Mouse (Mus musculus) embryo, embryonic 11.5 days (tissue): ENCODE measurements around the gene Olfr374.

ENCODE experiments used
- DNase-seq: peaks from one replicate; pipeline ENCODE4 v3.0.0-alpha.2; 2012; ENCODE audit warnings: low read depth, low spot score

The Olfr374 gene

DNA sequence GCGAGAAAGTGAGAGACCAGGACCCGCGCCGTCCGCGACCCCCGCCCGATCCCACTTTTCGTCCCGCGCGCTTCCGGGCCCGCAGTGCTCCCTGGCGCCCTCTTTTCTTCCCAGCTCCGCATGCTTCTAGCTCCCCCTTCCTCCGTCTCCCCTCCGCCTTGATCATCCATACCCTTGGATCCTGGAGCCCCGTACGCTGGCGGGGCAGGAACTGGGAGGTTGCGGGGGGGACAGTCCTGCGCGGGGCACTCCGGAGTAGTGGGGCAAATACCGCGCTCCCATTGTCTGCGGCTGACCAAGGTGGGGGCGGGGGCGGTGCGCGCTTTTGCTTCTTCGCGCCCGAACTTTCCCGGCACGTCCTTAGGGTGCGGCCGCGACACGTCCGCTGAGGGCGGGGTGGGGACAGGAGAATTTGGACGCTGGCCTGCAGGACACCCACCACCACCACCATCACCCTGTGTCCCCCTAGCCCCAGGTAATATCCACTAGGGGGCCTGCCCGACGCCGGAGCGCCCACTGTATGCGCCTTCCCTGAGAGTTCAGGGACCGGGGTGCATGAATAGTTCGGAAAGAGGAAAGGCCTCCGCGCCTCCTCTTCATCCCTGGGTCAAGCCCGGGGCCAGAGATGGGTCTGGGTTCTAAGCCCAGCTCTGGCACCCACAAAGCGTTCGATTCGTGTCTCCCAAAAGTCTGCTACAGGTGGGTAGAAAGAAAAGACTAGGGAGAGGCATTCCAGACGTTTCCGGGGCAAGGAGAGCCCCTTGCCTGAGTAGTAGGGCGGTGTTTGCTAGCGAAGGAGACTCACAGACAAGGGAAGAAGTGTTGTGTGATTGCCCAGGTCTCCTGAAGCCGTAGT is 28.8 kb downstream of the Olfr374 start:
- no peak for DNase-seq

DNA sequence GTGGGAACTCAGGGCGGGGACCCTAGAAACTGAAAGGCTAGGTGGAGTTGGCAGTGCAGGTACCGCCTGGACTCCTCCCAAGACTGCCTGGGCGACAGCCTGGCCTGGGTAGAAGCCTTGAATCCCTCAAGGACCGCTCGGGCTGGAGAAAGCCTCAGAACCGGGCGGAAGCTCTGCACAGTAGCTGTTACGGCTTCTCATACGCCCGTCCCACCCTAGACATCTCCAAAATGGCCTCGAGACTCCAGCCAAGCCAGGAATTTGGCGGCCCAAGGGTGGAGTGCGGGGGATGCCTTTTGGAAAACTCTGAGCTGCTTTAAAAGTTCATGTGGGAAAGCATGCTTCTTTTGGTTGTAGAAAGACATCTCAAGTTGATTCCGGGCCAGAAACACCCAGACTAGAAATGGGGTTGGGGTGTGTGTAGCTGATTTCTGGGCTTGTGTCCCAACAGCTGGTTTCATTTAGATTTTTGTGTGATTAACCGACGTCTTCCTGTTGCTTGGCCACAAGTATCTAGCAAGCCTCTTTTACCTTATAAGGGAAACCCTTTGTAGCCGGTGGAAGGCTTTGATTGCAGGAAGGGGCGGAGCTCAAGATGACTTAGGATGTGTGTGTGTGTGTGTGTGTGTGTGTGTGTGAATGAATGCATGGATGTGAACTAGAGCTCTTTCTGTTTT is 29.6 kb downstream of the Olfr374 start:
- DNase-seq = no peak

DNA sequence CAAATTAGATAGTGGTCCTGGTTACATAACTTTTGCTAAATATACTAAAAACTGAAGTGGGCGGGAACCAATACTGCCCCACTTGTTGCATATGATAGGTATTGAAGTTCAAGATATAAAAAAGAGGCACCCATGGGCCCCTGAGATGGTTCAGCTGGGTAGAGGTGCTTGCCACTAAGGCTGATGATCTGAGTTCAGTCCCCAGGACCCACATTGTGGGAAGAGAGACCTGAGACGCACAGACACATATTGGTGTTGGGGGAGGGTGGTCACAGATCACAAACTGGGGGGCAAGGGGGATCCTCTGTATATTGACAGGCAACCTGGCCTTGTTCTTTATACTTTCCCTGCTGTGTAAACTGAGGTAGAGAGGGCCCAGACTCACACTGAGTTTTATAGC is 30.6 kb downstream of the Olfr374 start:
- DNase-seq = no peak

DNA sequence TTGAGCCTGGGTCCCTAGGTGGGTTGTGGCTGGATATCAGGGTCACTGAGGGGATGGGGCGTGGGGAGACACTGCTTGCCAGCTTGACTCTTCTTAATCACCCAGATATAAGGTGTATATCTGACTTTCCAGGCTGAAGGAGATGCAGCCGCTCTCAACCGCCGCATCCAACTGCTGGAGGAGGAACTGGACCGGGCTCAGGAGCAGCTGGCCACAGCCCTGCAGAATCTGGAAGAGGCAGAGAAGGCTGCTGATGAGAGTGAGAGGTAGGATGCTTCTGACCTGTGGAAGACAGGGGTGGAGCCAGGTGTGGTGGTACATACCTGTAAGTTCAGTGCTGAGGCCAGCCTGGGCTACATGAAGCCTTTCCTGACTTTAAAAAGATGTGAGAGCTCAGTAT is 31.6 kb downstream of the Olfr374 start:
- DNase-seq = no peak

DNA sequence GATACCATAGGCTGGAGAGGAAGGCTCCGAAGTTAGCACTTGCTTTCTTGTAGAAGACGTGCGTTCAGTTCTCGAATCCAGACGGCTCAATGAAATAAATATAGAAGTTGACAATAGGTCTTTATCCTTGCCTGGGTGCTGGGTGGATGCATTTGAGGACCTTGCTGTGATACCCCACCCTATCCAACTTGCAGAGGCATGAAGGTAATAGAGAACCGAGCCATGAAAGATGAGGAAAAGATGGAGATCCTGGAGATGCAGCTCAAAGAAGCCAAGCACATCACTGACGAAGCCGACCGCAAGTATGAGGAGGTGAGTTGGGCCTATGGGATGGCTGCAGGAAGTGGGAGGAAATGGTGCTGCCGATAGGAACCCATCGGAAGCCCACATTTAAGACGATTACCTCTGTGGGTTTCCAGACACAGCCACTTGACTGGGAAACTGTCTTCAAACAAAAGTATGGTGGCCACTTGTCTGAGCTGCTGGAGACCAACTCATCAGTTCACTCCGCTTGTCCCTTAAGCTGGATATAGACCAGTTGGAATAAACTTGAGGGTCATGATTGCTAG is 36.5 kb downstream of the Olfr374 start:
- DNase-seq = no peak

DNA sequence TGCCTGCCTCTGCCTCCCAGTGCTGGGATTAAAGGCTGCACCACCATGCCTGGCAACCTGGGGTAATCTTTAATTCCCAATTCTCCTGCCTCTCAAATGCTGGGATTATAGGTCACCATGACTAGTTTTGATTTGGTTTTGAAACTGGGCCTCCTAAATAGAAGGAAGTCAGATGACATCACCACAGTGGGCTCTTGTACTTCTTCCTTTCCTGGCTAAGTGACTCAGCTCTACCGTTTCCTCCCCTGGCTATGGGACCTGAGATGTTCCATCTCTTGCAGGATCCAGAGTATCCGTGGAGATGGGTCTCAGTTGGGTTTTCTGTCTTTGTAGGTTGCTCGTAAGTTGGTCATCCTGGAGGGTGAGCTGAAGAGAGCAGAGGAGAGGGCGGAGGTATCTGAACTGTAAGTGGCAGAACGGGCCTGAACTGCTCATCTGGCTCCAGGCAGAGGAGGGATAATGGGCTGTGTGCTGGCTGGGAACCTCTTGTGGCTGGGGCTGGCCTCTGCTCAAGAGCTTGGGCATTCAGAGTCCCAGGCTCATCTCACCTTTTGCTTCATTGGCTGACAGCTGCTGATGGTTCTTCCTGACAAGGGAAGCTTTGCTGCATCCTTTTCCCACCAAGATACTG is 37.6 kb downstream of the Olfr374 start:
- DNase-seq = no peak

DNA sequence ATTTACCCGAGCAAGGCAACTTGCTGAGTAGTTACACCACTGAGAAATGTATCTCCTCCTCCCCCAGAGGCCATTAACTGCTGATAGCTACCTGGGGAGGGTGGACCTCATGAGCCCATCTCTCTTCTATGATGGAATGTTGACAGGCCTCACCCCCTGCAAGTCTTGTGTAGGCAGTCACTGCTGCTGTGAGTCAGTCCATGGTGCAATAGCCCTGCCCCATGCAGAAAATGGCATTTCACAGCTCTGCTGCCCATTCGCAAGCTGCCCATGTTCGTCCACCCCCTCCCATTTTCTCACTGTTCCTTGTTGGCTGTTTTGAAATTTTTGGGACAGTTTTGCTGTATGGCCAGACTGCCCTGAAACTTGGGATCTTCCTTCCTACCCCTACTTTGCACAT is 38.7 kb downstream of the Olfr374 start:
- no peak for DNase-seq

DNA sequence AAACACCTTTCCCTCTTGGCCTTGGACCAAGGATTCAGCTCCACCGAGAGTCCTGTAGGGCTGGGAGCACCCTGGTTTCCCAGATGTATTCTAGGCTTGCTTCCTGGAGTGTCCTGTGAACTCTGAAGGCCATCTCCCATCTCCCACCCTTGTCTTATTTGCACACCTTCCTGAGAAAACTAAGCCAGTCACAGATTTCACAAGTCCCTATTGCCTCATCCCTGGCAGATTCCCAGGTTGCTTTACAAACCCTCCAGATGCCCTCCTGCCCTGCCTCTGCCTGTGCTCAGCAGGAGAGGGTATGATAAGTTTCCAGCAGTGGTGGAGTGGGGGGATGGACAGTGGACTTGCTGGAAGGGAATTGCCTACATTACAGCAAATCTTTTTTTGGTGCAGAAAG is 39.2 kb downstream of the Olfr374 start:
- no peak for DNase-seq

DNA sequence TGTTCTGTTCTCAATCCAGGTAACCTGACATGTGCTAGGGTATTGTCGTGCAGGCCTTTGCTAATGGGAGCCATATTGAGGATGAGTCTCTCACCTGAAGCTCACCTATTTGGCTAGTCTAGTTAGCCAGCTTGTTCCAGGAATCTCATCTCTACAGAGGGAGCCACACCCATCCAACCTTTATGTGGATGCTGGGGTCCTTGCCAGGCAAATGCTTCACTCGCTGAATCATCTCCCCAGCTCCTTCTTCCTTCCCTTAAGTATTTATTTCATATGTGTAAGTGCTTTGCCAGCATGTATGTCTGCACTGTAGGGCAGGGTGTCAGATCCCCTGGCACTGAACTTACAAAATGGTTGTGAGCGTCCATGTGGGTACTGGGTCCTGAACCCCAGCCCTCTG is 39.7 kb downstream of the Olfr374 start:
- no peak for DNase-seq

DNA sequence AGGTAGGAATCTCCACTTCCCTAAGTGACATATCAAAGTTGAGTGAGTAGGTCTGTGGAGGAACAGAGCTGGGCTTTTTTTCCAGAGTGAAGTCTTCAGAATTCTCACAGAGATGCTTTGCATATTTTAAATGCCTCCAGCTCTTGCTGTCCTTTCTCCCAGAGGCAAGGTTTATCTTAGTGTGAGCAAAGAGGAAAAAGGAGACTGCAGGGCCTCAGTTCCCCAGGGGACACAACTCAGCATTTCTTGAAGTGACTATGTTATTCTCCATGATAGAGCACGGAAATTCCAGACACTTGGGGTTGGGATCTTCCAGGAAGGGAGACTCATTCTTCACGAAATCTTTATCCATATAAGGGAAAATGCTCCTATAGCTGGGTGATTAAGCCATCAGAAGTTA is 40.4 kb downstream of the Olfr374 start:
- no peak for DNase-seq

DNA sequence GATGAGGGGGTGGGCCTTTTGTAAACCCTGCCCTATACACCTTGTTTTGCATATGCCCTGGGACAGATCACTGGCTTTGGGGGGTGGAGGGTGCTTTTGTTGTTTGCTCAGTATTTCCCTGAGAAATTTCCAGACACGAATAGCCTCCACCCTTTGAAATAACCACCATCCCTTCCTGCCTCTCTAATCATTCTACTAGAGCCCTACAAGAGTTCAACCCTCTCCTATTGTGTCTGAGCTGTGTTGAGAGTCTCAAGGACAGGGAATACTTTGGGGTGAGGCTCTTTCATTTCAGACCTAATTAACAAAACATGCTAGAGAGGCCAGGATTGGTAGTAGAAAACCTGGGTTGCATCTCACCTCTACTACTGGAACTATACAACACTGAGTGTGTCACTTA is 42.2 kb downstream of the Olfr374 start:
- DNase-seq = no peak

DNA sequence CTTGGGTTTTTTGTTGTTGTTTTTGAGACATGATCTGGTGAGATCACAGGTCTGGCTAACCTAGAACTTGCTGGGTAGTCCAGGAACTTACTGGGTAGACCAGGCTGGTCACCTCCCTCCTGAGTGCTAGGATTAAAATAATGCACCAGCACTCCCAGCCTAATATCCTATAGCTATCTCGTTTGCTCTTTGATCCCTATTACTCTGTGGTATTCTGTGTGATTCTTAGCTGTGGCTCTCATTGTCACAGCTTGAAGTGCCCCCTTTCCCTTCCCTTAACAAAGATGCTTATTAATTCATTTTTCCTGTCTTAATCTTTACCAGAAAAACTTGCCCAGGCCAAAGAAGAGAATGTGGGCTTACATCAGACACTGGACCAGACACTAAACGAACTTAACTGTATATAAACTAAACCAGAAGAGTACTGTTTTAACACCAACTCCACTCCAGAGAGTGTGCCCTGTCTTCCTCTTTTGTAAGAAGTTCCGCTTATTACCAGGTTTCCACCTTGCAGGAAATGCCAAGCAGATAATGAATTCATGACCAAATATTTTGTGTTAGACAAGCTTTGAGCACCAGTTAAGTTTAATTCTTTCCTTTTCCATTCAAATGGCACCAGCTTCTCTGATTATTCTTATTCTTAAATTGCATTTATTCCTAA is 44.7 kb downstream of the Olfr374 start:
- DNase-seq = no peak

DNA sequence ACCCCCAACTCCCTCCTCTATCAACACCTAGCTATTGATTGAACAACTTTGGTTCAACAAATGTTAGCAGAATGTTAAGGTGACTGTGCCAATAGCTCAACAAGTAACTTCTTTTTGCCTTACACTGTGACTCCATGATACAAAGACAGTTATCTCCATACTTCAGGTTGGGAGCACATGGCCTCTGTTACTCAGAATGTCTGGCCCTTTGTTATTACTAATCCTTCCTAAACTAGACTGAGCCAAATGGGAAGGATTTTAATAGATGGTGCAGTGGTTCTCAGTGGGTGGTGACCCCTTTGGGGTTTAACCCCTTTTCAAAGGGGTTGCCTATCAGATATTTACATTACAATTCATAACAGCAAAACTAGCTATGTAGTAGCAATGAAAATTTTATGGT is 46.5 kb downstream of the Olfr374 start:
- no peak for DNase-seq

DNA sequence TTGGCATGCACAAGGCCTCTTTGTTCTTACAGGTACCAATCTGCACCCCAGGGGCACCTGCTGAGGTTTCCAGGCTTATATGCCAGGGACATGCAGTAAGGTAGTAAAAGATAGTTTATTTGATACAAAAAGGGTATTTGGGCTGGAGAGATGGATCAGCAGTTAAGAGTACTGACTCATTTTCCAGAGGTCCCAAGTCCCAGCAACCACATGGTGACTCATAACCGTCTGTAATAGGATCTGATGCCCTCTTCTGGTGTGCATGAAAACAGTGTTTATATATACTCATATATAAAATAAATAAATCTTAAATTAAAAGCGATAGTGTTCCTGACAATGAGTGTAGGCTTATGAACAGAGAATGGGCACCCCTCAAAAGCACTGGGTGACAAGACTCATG is 51.3 kb downstream of the Olfr374 start:
- no peak for DNase-seq

DNA sequence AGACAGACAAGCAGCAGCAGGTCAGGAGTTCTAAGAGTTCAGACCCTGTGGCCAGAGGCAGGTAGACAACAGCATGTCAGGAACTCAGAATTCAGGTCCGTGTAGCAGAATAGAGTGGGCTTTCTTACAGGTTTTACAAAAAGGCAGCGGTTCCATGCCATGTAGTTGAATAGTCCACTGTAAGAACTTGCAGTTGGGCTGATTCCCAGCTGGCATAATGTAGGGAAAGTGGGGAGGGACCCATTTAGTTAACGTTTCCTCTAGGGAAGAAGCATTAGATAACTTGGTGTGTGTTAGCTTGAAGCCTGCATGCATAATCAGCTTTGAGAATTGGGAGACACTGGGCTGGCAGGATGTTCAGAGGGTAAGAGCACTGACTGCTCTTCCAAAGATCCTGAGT is 51.9 kb downstream of the Olfr374 start:
- DNase-seq = no peak

DNA sequence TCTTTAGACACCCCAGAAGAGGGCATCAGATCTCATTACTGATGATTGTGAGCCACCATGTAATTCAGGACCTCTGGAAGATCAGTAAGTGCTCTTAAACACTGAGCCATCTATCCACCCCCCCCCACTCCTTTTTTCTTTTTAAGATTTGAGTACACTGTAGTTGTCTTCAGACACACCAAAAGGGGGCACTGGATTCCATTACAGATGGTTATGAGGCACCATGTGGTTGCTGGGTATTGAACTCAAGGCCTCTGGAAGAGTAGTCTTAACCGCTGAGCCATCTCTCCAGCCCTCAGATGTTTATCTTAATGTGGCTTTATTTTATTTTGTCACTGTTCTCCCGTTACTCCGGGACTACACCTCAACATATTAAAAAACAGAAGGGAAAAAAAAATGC is 53.2 kb downstream of the Olfr374 start:
- DNase-seq = no peak

DNA sequence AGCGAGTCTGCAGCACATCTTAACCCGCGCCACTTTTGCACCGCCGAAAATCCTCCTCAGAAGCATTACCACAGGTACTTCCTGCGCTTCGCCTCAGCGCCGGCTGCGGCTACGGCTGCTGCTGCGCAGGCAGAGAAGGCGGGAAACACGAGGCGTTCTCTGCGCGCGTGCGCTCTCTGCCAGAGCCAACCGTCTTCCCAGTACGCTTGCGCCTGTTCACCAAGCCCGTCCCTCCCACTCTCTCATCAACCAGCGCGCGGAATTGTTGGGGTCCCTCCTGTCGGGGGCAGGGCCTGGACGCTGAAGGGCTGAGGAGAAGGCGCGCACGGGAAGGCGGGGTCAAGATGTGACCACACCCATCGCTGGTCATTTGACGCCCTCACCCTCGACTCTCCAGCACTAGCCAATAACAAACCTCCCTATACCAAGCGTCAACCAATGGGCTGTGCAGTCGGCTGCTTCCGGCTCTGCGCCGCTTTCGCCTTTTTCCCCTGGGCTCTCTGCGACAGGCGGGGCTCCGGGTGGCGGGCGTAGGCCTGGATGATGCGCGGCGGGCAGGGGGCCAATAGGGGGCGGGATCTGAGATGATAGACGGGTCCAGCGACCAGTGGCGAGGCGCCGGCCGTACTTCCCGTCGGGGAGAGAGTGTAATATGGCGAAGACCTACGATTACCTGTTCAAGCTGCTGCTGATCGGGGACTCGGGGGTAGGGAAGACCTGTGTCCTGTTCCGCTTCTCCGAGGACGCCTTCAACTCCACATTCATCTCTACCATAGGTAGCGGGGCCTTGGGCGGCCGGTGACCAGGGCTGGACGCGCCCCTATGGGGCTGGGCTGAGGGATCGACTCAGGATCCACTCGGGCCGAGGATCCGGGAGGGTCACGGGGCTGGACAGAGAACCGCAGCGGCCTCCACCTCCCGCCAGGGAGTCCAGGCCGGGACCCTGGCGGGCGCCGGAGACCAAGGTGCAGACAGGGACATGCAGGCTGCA is 54.2 kb downstream of the Olfr374 start, which contains the start of gene Rab8a:
Rab8a (plus strand) TSS at position 494 of the 991 bp plus-strand sequence.
- DNase-seq = peak; percentile 97

DNA sequence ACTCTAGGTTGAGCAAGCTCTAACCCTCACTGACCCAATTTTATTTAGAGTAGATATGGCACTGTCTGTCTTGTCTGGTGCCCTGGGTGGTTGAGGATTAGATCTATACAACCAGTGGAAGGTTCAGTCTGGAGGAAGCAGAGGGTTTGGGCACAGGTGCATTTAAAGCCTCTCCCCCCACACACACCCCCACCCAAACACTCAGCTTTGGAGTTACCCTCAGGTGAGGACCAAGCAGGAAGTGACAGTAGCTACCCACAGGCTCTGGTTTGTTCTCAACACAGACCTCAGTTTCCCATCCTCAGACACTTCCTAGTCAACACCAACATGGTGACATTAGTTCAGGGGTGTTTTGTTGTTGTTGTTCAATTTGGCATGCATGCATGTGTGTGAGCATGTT is 56.0 kb downstream of the Olfr374 start:
- no peak for DNase-seq
